8 mouse cellular contexts compared by ENCODE assay signal in the genomic region with DNA sequence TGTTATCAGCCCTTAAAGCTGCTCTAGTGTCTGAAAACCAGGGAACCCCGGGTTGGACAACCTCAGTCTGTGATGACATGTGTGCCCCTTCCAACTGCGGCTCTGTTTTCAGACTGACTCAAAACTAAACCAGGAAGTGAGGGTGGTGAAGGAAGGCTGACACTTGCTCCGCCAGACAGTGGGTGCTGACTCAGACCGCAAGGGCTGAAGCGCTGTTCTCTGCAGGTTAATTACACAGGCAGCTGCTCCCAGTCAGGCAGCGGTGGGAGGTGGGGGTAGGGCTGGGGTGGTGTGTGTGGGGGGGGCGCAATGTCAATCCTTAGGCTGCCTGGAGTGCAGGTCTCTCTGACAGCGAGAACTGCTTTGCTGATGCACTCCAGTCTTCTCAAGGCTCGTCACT. TPM values are rescaled to one million over a fixed set of nuclear protein-coding genes. Genes with fewer than 3 reads are reported as not detected.
DNase-seq lines count a peak whose midpoint lies in the region; ATAC-seq lines count a peak whose summit lies in the region.
"Had no signal": no experiment of that assay in that cellular context is flagged by ENCODE, and none has a peak within 500 bp of the region (broad histone marks: within the 10 kb centered on the region; RNA-seq: fewer than 3 reads in every experiment).

No protein-coding gene starts in this region.

- no peak overlapping the region; the same call in 1 of the 2 replicates for H3K4me2 ChIP-seq in hindbrain, embryonic 14.5 days (replicated peaks)
- H3K4me2 ChIP-seq in midbrain, embryonic 14.5 days (ENCODE audit: low read length), result 0 out of 2 replicates have a peak overlapping the region, but pooled peaks have one; percentile 6
- H3K4me2 ChIP-seq: embryonic facial prominence, embryonic 12.5 days had no signal

- WGBS in hindbrain, embryonic 14.5 days, result 28% methylated on average over 9 of the region's 9 CpGs
- 33% methylated on average over 9 of the region's 9 CpGs for WGBS in midbrain, embryonic 14.5 days

- no peak overlapping the region for H3K9ac ChIP-seq in hindbrain, embryonic 14.5 days
- no peak overlapping the region for H3K9ac ChIP-seq in midbrain, embryonic 14.5 days (replicated peaks; ENCODE audit: low read length)
- H3K9ac ChIP-seq: embryonic facial prominence, embryonic 12.5 days had no signal

- H3K4me3 ChIP-seq in hindbrain, embryonic 14.5 days (replicated peaks; ENCODE audit: low read length), result no peak overlapping the region
- H3K4me3 ChIP-seq in midbrain, embryonic 14.5 days (replicated peaks; ENCODE audit: low read depth, low read length), result no peak overlapping the region
- H3K4me3 ChIP-seq: embryonic facial prominence, embryonic 12.5 days had no signal

- no peak overlapping the region for H3K27ac ChIP-seq in hindbrain, embryonic 14.5 days
- no peak overlapping the region for H3K27ac ChIP-seq in midbrain, embryonic 14.5 days (replicated peaks; ENCODE audit: low read depth, low read length)
- H3K27ac ChIP-seq: embryonic facial prominence, embryonic 12.5 days had no signal

- no peaks in the 10 kb centered on the region for H3K9me3 ChIP-seq in hindbrain, embryonic 14.5 days (ENCODE audit: control insufficient read depth, low read length)
- H3K9me3 ChIP-seq in midbrain, embryonic 14.5 days (ENCODE audit: control insufficient read depth, low read length), result no peaks in the 10 kb centered on the region
- H3K9me3 ChIP-seq: embryonic facial prominence, embryonic 12.5 days had no signal

- H3K27me3 ChIP-seq in hindbrain, embryonic 14.5 days (ENCODE audit: control insufficient read depth, insufficient read depth, low read length), result no peaks in the 10 kb centered on the region
- no peaks in the 10 kb centered on the region for H3K27me3 ChIP-seq in midbrain, embryonic 14.5 days (ENCODE audit: control insufficient read depth, insufficient read depth, low read length)
- H3K27me3 ChIP-seq: embryonic facial prominence, embryonic 12.5 days had no signal

- peak; percentile 77 for ATAC-seq in activated CD4-positive, CD25-positive, alpha-beta regulatory T cell, adult 4 months
- ATAC-seq in hindbrain, embryonic 14.5 days (ENCODE audit: low FRiP score), result peak; percentile 27; the same call in 1 of the 2 replicates
- no peak for ATAC-seq in midbrain, embryonic 14.5 days (ENCODE audit: low FRiP score, low TSS enrichment)

- H3K4me1 ChIP-seq in hindbrain, embryonic 14.5 days (replicated peaks; ENCODE audit: control insufficient read depth, insufficient read depth, low read length), result no peaks in the 10 kb centered on the region
- H3K4me1 ChIP-seq in midbrain, embryonic 14.5 days (ENCODE audit: control insufficient read depth, insufficient read depth, low read length), result no peaks in the 10 kb centered on the region

- H3K36me3 ChIP-seq in hindbrain, embryonic 14.5 days (replicated peaks; ENCODE audit: control insufficient read depth, insufficient read depth), result no peaks in the 10 kb centered on the region
- H3K36me3 ChIP-seq in midbrain, embryonic 14.5 days (ENCODE audit: control insufficient read depth, insufficient read depth, low read length), result no peaks in the 10 kb centered on the region
- H3K36me3 ChIP-seq: embryonic facial prominence, embryonic 12.5 days had no signal

- peak; percentile 30 to 52 for DNase-seq in kidney, postnatal 4 days
- no peak for DNase-seq in kidney, adult 8-10 months
- DNase-seq in hindbrain, embryonic 14.5 days (ENCODE audit: low spot score), result no peak
- peak; percentile 21 for DNase-seq in midbrain, embryonic 14.5 days
- DNase-seq in thymus, postnatal 4 days, result peak; percentile 79
- no peak for DNase-seq in urinary bladder, postnatal 4 days (ENCODE audit: low spot score in 2 of 2)

RNA-seq across cellular contexts. Expression of a gene that starts 51.6 kb away (rescaled TPM):
- 10 to 100 TPM; 10.6 to 18.5 TPM for polyA plus RNA-seq in activated CD4-positive, CD25-positive, alpha-beta regulatory T cell, adult 4 months (2017; shearing (Covaris generic))
- polyA plus RNA-seq in hindbrain, embryonic 14.5 days (2014; fragmentation: Nextera tagmentation; extraction: Ambion mirVana), result 24.4 and 29.0 TPM in 2 replicates
- 23.4 and 25.0 TPM in 2 replicates for polyA plus RNA-seq in midbrain, embryonic 14.5 days (2014; fragmentation: Nextera tagmentation; extraction: Ambion mirVana)

Comparison
In these comparisons a context has a peak if more than half of its experiments do, and no peak if none do; other contexts are left out.
1. DNase-seq: peak in kidney, postnatal 4 days (2 of 2), midbrain, embryonic 14.5 days (single experiment) and thymus, postnatal 4 days (single experiment); none in kidney, adult 8-10 months (0 of 2), hindbrain, embryonic 14.5 days (single experiment) and urinary bladder, postnatal 4 days (0 of 2).